Mouse (Mus musculus) common myeloid progenitor, adult 5-6 weeks (primary cell): ENCODE data around the gene Gm498. TPM values are rescaled to one million over a fixed set of nuclear protein-coding genes. Genes with fewer than 3 reads are reported as not detected.

Source experiments
- ATAC-seq: replicated peaks from 2 replicates; pipeline ENCODE4 v1.8.0; 2016; ENCODE audit warnings: low read depth, mild to moderate bottlenecking, moderate TSS enrichment, inconsistent platforms; ENCODE audit not compliant: poor library complexity, severe bottlenecking
- total RNA-seq: library from RNA; stranded (forward); fragments of 200-1000, 187-1606 nt; gene quantifications from 2 replicates; pipeline ENCODE4 v1.2.3, GENCODE M21; 2017

The Gm498 gene
- total RNA-seq: not detected in 2 replicates

GRCm38 (mm10) chr7:143866538-143866937 lies at the start of gene Gm498:
Gene Gm498, plus strand, starts transcription at chr7:143866838.
- no peak for ATAC-seq

DNA sequence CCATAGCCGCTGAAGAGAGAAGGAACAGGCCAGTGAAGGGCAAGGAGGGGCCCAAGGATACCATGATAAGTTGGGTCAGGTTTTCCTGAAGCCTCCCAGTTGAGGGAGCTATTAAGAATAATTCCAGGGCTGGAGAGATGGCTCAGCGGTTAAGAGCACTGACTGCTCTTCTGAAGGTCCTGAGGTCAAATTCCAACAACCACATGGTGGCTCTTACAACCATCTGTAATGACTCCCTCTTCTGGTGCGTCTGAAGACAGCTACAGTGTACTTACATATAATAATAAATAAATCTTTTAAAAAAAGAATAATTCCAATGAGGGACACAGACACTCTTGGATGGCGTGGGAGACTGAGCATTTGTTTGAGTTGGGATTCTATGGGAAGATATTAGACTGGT lies 47.4 kb upstream of the Gm498 start:
- ATAC-seq: no peak

GRCm38 (mm10) chr7:143821241-143821640 lies 45.4 kb upstream of the Gm498 start:
- no peak for ATAC-seq

GRCm38 (mm10) chr7:143822375-143823265 lies 44.0 kb upstream of the Gm498 start, which contains the start of the genes Nadsyn1 and Dhcr7:
Gene Nadsyn1, minus strand, starts transcription at chr7:143822849.
Gene Dhcr7, plus strand, starts transcription at chr7:143823145.
- ATAC-seq: peak; percentile 99

DNA sequence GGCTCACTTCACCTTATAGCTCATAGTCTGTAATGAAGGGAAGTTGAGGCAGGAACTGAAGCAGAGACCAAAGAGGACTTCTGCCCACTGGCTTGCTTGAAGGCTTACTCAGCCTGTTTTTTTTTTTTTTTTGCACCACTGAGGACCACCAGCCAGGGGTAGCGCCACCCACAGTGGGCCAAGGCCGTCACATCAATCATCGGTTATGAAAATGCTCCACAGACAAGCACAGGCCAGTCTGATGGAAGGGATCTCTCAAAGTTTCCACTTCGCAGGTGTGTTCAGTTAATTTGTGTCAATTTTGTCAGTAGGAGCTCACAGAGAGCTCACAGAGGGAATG lies 43.4 kb upstream of the Gm498 start:
- ATAC-seq: no peak; the same call in 1 of the 2 replicates

DNA sequence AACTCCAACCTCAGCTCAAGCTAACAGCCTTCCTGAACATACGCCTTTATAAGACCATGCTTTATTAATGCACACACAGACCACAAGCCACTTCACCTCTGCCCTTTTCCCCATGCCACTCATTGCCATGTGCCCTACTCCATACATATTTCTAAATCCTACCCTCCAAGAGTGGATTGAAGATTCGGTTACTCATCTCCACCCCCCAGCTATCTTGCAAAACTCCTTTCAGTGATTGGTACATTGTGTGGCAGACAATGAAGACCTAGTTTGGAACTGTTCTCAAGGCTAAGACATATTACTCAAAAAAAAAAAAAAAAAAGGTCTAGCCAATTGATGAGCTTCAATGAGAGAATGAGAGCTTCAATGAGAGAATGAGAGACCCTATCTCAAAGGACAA lies 39.7 kb upstream of the Gm498 start:
- no peak for ATAC-seq

DNA sequence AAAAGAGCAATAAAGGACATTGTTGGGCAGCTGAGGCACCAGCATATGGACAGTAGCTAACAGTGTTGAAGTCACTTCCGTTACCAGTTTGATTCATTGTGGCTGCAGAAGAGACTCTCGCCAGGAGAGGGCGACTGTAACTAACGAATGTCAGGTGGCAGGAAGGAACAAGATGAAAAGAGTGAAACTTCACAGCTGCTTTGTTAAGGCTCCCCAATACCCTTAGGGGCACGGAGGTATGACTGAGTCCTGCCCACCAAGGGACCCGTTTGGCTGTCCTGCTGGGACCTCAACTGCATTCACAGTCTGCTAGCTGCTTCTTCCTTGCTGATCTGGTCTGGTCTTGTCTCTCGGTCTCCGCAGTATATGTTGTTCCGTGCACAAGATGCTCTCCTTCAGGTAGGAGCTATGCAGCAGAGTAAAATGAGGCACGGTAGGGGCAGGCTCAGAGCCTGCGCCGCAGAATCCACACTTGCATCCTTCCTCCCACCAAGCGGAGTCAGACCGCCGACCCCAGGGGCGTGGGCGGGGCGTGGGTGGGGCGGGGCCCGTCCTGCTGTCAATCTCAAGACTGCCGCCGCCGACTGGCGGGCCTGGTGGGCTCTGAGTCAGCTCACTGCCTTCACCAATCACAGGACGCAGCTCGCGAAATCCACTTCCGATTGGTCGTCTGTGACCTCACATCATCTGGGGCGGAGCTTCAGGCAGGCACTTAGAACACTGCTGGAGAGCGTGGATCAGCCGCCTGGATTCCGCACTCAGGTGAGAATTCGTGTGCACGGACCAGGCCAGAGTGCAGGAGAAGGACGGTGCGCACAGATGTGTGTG lies 36.9 kb upstream of the Gm498 start:
- ATAC-seq: peak; percentile 96

GRCm38 (mm10) chr7:143830399-143830798 lies 36.2 kb upstream of the Gm498 start:
- no peak for ATAC-seq

- no peak for ATAC-seq
These were observed 34.4 kb upstream of the Gm498 start for GRCm38 (mm10) chr7:143832196-143832595.

DNA sequence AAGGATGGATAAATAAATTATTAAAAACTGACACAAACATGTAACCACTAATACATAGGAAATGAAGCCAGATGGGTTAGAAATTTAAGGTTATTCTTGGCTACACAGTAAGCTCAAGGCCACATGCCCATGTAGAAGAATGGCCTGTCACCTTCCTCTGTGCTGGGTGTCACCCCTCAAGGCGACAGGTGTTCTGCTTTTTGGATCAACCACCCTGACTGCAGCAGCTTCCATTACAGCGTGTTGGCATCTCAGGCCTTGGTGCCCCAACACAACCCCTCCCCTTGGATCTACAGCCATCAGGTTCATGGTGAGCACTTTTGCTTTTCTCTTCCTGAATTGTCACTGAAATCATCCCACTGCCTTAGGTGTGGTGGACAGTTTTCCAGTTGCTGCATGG lies 34.0 kb upstream of the Gm498 start:
- no peak for ATAC-seq

DNA sequence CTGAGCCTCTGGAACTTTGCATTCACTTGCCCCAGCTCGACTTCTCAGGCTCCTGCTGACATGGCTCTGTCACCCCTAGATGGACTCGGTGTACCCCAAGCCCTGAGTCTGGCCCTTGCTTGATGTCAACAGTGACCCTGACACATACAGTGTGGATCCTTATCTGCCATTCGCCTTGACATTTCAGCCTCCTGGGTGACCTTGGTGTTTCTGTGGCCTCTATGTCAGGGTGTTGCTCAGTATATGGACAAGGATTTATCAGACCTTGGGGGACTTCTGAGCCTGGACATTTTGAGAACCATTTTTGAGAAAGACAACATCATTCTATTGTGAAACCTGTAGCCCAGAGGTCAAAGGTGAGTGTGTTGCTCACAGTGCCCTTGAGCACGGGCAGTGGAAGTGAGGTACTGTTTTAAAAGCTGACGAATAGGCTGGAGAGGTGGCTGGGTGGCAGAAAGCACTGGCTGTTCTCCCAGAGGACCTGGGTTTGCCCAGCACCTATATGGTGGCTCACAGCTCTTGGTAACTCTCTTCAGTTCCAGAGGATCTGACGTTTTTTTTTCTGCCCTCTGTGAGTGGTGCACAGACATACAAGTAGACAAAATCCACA lies 33.0 kb upstream of the Gm498 start:
- ATAC-seq: no peak

GRCm38 (mm10) chr7:143834316-143834715 lies 32.3 kb upstream of the Gm498 start:
- no peak for ATAC-seq

- no peak for ATAC-seq
These were observed 31.7 kb upstream of the Gm498 start for GRCm38 (mm10) chr7:143834972-143835371.

DNA sequence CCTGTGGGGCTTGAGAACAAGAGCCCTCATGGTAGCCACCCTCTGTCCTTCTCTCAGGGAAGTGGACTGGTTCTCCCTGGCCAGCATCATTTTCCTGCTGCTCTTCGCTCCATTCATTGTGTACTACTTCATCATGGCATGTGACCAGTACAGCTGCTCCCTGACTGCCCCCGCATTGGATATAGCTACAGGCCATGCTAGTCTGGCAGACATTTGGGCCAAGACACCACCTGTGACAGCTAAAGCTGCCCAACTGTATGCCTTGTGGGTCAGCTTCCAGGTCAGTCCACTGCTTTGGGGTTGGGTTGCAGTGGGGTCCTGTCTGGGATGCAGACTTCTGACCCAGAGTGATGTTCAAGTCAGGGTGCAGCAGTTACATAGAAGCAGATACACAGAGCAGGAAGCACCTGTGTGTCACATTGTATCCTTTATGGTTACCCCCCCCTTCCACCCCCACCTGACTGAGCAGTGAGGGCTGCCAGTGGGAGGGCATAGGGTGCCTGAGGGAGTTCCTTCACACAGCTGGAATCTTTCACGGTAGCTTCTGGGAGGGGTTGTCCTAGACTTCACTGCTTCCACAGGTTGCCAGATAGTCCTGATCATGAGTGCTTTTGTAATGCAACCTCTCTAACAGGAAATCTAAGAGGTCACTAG lies 28.8 kb upstream of the Gm498 start:
- ATAC-seq: no peak

GRCm38 (mm10) chr7:143840121-143840520 lies 26.5 kb upstream of the Gm498 start:
- no peak for ATAC-seq

GRCm38 (mm10) chr7:143841301-143841700 lies 25.3 kb upstream of the Gm498 start:
- ATAC-seq: no peak

DNA sequence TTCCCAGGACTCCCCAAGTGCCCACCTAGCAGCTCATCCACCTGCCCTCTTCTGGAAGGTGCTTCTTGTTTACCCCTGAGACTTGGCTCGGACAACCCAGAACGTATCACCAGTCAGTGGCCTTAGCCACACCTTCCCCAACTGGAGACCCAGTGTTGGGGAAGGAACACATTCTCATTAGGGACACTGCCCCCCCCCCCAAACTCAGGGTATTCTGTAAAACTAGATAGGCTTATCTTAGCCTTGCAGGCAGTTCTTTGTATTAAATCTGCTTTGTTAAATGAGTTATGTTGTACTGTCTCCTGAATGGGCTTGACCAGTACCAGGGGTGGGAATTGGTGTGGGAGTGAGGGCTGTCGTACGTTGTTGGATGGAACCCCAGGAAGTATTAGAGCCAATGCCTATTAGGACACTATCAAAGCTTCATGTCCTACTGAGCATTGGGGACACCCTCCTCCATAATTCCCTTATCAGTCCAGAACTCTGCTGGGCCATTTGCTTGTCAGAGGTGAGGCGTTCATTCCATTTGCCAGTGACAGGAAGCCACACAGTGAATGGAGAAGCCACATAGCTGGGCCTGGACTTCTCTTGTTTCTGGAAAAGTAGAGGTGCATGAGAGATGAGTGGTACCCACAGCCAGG lies 18.4 kb upstream of the Gm498 start:
- ATAC-seq: peak; percentile 52

- no peak for ATAC-seq
These were observed 17.7 kb upstream of the Gm498 start for GRCm38 (mm10) chr7:143848768-143849482.

DNA sequence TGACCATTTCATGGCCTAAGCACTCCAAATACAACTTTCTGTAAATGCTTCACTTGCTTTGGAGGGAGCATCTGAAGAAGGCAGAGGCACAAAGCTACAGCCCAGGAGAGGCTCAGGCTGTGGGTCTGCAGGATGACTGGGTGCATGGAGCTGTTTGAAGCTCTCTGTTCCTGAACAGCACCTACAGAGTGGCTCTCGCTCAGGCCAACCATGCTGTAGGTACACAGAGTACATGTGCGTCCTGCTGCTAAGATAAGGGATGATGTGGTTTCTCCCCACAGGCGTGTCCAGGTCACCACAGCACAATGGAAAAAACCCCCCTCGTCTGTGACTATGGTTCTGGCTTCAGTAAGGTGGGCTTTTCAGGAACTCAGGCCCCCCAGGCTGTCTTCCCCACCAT lies 2.2 kb downstream of the Gm498 start:
- peak; percentile 52; the same call in 1 of the 2 replicates for ATAC-seq
